Mouse (Mus musculus): ENCODE measurements around the gene Pum1. TPM values are rescaled to one million over a fixed set of nuclear protein-coding genes. Genes with fewer than 3 reads are reported as not detected.
A peak's percentile ranks its signal among the peaks of the same experiment; 100 is the strongest.
"Not testable (repeated sequence)": the region's sequence is repeated elsewhere in the genome, so short reads cannot be mapped to it uniquely, and the experiment has no call there.

Pum1 gene
- 10 to 100 TPM; 66.0 to 66.8 TPM for total RNA-seq (2021)

- intact Hi-C loops (cut with DNase I): no loop called here
- peak; percentile 88 to 90 for DNase-seq
Observed at GRCm38 (mm10) chr4:130662979-130663725, at the start of gene Pum1. Gene Pum1, plus strand, starts transcription at chr4:130663321.

- intact Hi-C loops (cut with DNase I): no loop called here
- peak; percentile 46 to 56 for DNase-seq
Observed at GRCm38 (mm10) chr4:130629391-130629790, 33.7 kb upstream of the Pum1 start.

GRCm38 (mm10) chr4:130630232-130630847 is 32.8 kb upstream of the Pum1 start:
- no peak for DNase-seq
- intact Hi-C loops (cut with DNase I): no loop called here

- DNase-seq; intact Hi-C loops (cut with DNase I): not testable (repeated sequence)
Observed at GRCm38 (mm10) chr4:130635076-130635475, 28.0 kb upstream of the Pum1 start.

- DNase-seq: no peak
- intact Hi-C loops (cut with DNase I): no loop called here
Observed at GRCm38 (mm10) chr4:130636761-130637160, 26.4 kb upstream of the Pum1 start.

GRCm38 (mm10) chr4:130637488-130638422 is 25.4 kb upstream of the Pum1 start:
- DNase-seq: no peak
- intact Hi-C loops (cut with DNase I): no loop called here

GRCm38 (mm10) chr4:130640031-130640717 is 22.9 kb upstream of the Pum1 start:
- intact Hi-C loops (cut with DNase I): no loop called here
- DNase-seq: no peak

- DNase-seq: no peak
- intact Hi-C loops (cut with DNase I): no loop called here
Observed at GRCm38 (mm10) chr4:130642468-130642867, 20.7 kb upstream of the Pum1 start.

GRCm38 (mm10) chr4:130645426-130645825 is 17.7 kb upstream of the Pum1 start:
- intact Hi-C loops (cut with DNase I): no loop called here
- DNase-seq: no peak

GRCm38 (mm10) chr4:130651286-130651685 is 11.8 kb upstream of the Pum1 start:
- DNase-seq: no peak
- intact Hi-C loops (cut with DNase I): no loop called here

GRCm38 (mm10) chr4:130652546-130652945 is 10.6 kb upstream of the Pum1 start:
- DNase-seq: no peak
- intact Hi-C loops (cut with DNase I): no loop called here

GRCm38 (mm10) chr4:130657820-130658565 is 5.1 kb upstream of the Pum1 start:
- intact Hi-C loops (cut with DNase I): no loop called here
- no peak for DNase-seq

GRCm38 (mm10) chr4:130659470-130659869 is 3.7 kb upstream of the Pum1 start:
- intact Hi-C loops (cut with DNase I): no loop called here
- no peak for DNase-seq

GRCm38 (mm10) chr4:130660106-130660505 is 3.0 kb upstream of the Pum1 start:
- intact Hi-C loops (cut with DNase I): no loop called here
- no peak for DNase-seq

GRCm38 (mm10) chr4:130661151-130661550 is 2.0 kb upstream of the Pum1 start:
- intact Hi-C loops (cut with DNase I): no loop called here
- DNase-seq: no peak

- DNase-seq; intact Hi-C loops (cut with DNase I): not testable (repeated sequence)
Observed at GRCm38 (mm10) chr4:130662305-130662704, 816 bp upstream of the Pum1 start.

- peak; percentile 55 to 62 for DNase-seq
- intact Hi-C loops (cut with DNase I): no loop called here
Observed at GRCm38 (mm10) chr4:130663810-130664401, 785 bp downstream of the Pum1 start.

- intact Hi-C loops (cut with DNase I): no loop called here
Observed at GRCm38 (mm10) chr4:130664414-130665029, 1.4 kb downstream of the Pum1 start.

GRCm38 (mm10) chr4:130665176-130665575 is 2.1 kb downstream of the Pum1 start:
- no peak for DNase-seq
- intact Hi-C loops (cut with DNase I): no loop called here

More at GRCm38 (mm10) chr4:130664414-130665029, 1.4 kb downstream of the Pum1 start:
- no peak for DNase-seq

Data from heart, postnatal 10 days (tissue).